Mouse (Mus musculus) MEL (cell line): ENCODE measurements around the gene Tbl1x.

ENCODE experiments used
- MAX ChIP-seq: IDR thresholded peaks from 2 replicates; pipeline ENCODE4 v1.6.1; 2011; ENCODE audit warnings: low read length, improper control_type of control experiment
- USF1 ChIP-seq: IDR thresholded peaks from 2 replicates; pipeline ENCODE4 v1.6.1; 2014; ENCODE audit warnings: low read depth, mild to moderate bottlenecking, inconsistent platforms, low read length, improper control_type of control experiment, moderate library complexity

GRCm38 (mm10) chrX:77611938-77612337, 101.1 kb downstream of the Tbl1x start:
- TF ChIP-seq MAX (no peak), USF1 (no peak)
